Mouse (Mus musculus) kidney, postnatal 0 days (tissue): ENCODE results near the gene Tomm6. TPM values are rescaled to one million over a fixed set of nuclear protein-coding genes. Genes with fewer than 3 reads are reported as not detected.
A peak's percentile ranks its signal among the peaks of the same experiment; 100 is the strongest.

Experiments
- ATAC-seq: fragments of 200-750 bp; cut with Nextera tagmentation; replicated peaks from 2 replicates; pipeline ENCODE4 v1.8.0; 2017; ENCODE audit warnings: low read depth, moderate number of reproducible peaks, moderate TSS enrichment, moderate library complexity; ENCODE audit not compliant: low FRiP score
- DNase-seq: peaks from one replicate; pipeline ENCODE4 v3.0.0-alpha.2; 2016; ENCODE audit warnings: low spot score
- H3K27ac ChIP-seq: fragments of 300-500 bp; sonication (generic); 2 replicates; pipeline ENCODE4 v1.5.1; 2014; ENCODE audit warnings: mild to moderate bottlenecking
- H3K27me3 ChIP-seq: fragments of 300-500 bp; sonication (generic); 2 replicates; pipeline ENCODE4 v1.6.1; 2014; ENCODE audit warnings: low read length, mixed read lengths; ENCODE audit not compliant: insufficient read depth
- H3K36me3 ChIP-seq: fragments of 300-500 bp; sonication (generic); 2 replicates; pipeline ENCODE4 v1.6.1; 2014; ENCODE audit warnings: low read length, mixed read lengths; ENCODE audit not compliant: insufficient read depth
- H3K4me1 ChIP-seq: fragments of 300-500 bp; sonication (generic); replicated peaks from 2 replicates; pipeline ENCODE4 v1.6.1; 2014; ENCODE audit warnings: antibody characterized with exemption, low read length, mixed read lengths; ENCODE audit not compliant: insufficient read depth
- H3K4me2 ChIP-seq: fragments of 300-500 bp; sonication (generic); 2 replicates; pipeline ENCODE4 v1.6.1; 2014; ENCODE audit warnings: mild to moderate bottlenecking, low read length, moderate library complexity, mixed read lengths
- H3K4me3 ChIP-seq: fragments of 300-500 bp; sonication (generic); replicated peaks from 2 replicates; pipeline ENCODE4 v1.5.1; 2014; ENCODE audit warnings: low read depth, low read length
- H3K9ac ChIP-seq: fragments of 300-500 bp; sonication (generic); 2 replicates; pipeline ENCODE4 v1.6.1; 2014; ENCODE audit warnings: low read depth, low read length
- H3K9me3 ChIP-seq: fragments of 300-500 bp; sonication (generic); replicated peaks from 2 replicates; pipeline ENCODE4 v1.6.1; 2016; ENCODE audit warnings: low read length, inconsistent platforms, mixed read lengths
- CTCF ChIP-seq: IDR thresholded peaks from 2 replicates; pipeline ENCODE4 v1.5.1; 2016; ENCODE audit warnings: antibody characterized with exemption, low read depth, mild to moderate bottlenecking, moderate library complexity
- WGBS: fragments of 180-500 bp; shearing (Covaris S2); extraction: QIAGEN DNeasy Blood & Tissue Kit; methylation state at CpG from one replicate; pipeline ENCODE4 v1.1.7; 2014; 5-methylcytosine and 5-hydroxymethylcytosine counted together
- polyA plus RNA-seq: library from polyadenylated mRNA; unstranded; fragments of >200 nt; fragmentation: Nextera tagmentation; extraction: Ambion mirVana; gene quantifications from 2 replicates; pipeline ENCODE4 v1.2.1, GENCODE M21; 2015

The Tomm6 gene
- polyA plus RNA-seq, 1 experiment from 2014 or later: 450 TPM

GRCm38 (mm10) chr17:47648966-47649365 is 39.2 kb downstream of the Tomm6 start:
- TF ChIP-seq CTCF: no peak
- Histone ChIP-seq H3K27me3 (no peaks in the 10 kb centered on the region), H3K36me3 (no peaks in the 10 kb centered on the region), H3K9ac (no peak overlapping the region), H3K4me2 (no peak overlapping the region), H3K4me1 (no peaks in the 10 kb centered on the region), H3K9me3 (no peaks in the 10 kb centered on the region), H3K27ac (no peak overlapping the region), H3K4me3 (no peak overlapping the region)
- WGBS: 67% methylated on average over 4 of the region's 4 CpGs
- ATAC-seq (no peak), DNase-seq (no peak)

- TF ChIP-seq CTCF: peak; percentile 81
- Histone ChIP-seq H3K9me3 (no peaks in the 10 kb centered on the region), H3K4me3 (no peak overlapping the region), H3K9ac (no peak overlapping the region), H3K36me3 (no peaks in the 10 kb centered on the region), H3K27me3 (no peaks in the 10 kb centered on the region), H3K4me2 (no peak overlapping the region), H3K27ac (no peak overlapping the region), H3K4me1 (no peaks in the 10 kb centered on the region)
- DNase-seq (peak; percentile 71), ATAC-seq (no peak)
- 94% methylated on average over 1 of the region's 1 CpGs for WGBS
These were observed 41.5 kb downstream of the Tomm6 start for GRCm38 (mm10) chr17:47646683-47647082.

- H3K4me3 ChIP-seq: no peak overlapping the region
- H3K4me2 ChIP-seq: no peak overlapping the region
- no peak overlapping the region for H3K9ac ChIP-seq
- DNase-seq (no peak), ATAC-seq (no peak)
- no peaks in the 10 kb centered on the region for H3K4me1 ChIP-seq
- no peak overlapping the region for H3K27ac ChIP-seq
- no peaks in the 10 kb centered on the region for H3K36me3 ChIP-seq
- no peaks in the 10 kb centered on the region for H3K9me3 ChIP-seq
- WGBS: 77% methylated on average over 2 of the region's 2 CpGs
- no peaks in the 10 kb centered on the region for H3K27me3 ChIP-seq
- peak; percentile 34 for TF ChIP-seq CTCF
These were observed 45.2 kb downstream of the Tomm6 start for GRCm38 (mm10) chr17:47642992-47643391.

Other genes with a start within 250 kb of the Tomm6 start
- gene Taf8, start 186.1 kb downstream of the Tomm6 start, polyA plus RNA-seq: 21.4 and 24.9 TPM in 2 replicates
- 199 and 202 TPM in 2 replicates for gene Ccnd3, start 183.3 kb downstream of the Tomm6 start, polyA plus RNA-seq
- 14.7 and 15.7 TPM in 2 replicates for gene Bysl, start 76.9 kb downstream of the Tomm6 start, polyA plus RNA-seq
- 37.6 and 37.9 TPM in 2 replicates for gene Med20, start 76.8 kb downstream of the Tomm6 start, polyA plus RNA-seq
- 1.5 and 1.8 TPM in 2 replicates for gene Gm20517, start 76.8 kb downstream of the Tomm6 start, polyA plus RNA-seq
- 2.9 and 4.1 TPM in 2 replicates for gene Usp49, start 57.7 kb downstream of the Tomm6 start, polyA plus RNA-seq
- 6.8 and 8.3 TPM in 2 replicates for gene Frs3, start 644 bp upstream of the Tomm6 start, polyA plus RNA-seq
- 0.25 and 0.36 TPM in 2 replicates for gene Gm21981, start 6.1 kb upstream of the Tomm6 start, polyA plus RNA-seq
- 1.1 and 1.2 TPM in 2 replicates for gene Prickle4, start 6.3 kb upstream of the Tomm6 start, polyA plus RNA-seq
- gene Pgc, start 38.5 kb upstream of the Tomm6 start, polyA plus RNA-seq: 0.08 and 0.09 TPM in 2 replicates
- 23.0 and 23.1 TPM in 2 replicates for gene Tfeb, start 48.6 kb upstream of the Tomm6 start, polyA plus RNA-seq
- 5.5 and 6.2 TPM in 2 replicates for gene Mdfi, start 146.3 kb upstream of the Tomm6 start, polyA plus RNA-seq
- 7.7 and 9.5 TPM in 2 replicates for gene Foxp4, start 236.3 kb upstream of the Tomm6 start, polyA plus RNA-seq